Mouse (Mus musculus) thymus, adult 2 months (tissue): ENCODE results near the gene Zyg11b. TPM values are rescaled to one million over a fixed set of nuclear protein-coding genes. Genes with fewer than 3 reads are reported as not detected.

ENCODE experiments used
- DNase-seq: peaks from one replicate; pipeline ENCODE4 v3.0.0; 2021
- H3K27ac ChIP-seq: fragments of 200-500 bp; 2 replicates; pipeline ENCODE4 v1.5.1; 2012; ENCODE audit warnings: low read length, control low read depth; ENCODE audit not compliant: control insufficient read depth, insufficient read depth
- H3K27me3 ChIP-seq: fragments of 200-500 bp; 2 replicates; pipeline ENCODE4 v1.6.1; 2012; ENCODE audit warnings: mild to moderate bottlenecking, low read length, moderate library complexity, mixed read lengths; ENCODE audit not compliant: control insufficient read depth, insufficient read depth
- H3K36me3 ChIP-seq: fragments of 200-500 bp; 2 replicates; pipeline ENCODE4 v1.6.1; 2012; ENCODE audit warnings: mild to moderate bottlenecking, low read length, moderate library complexity; ENCODE audit not compliant: control insufficient read depth, insufficient read depth
- H3K4me1 ChIP-seq: fragments of 200-500 bp; replicated peaks from 2 replicates; pipeline ENCODE4 v1.6.1; 2012; ENCODE audit warnings: low read length; ENCODE audit not compliant: control insufficient read depth, insufficient read depth
- H3K4me3 ChIP-seq: fragments of 200-500 bp; 2 replicates; pipeline ENCODE4 v1.5.1; 2012; ENCODE audit warnings: mild to moderate bottlenecking, low read length, control low read depth, moderate library complexity; ENCODE audit not compliant: control insufficient read depth, insufficient read depth
- CTCF ChIP-seq: fragments of 200-500 bp; IDR thresholded peaks from 2 replicates; pipeline ENCODE4 v1.5.1; 2012; ENCODE audit warnings: mild to moderate bottlenecking, control low read depth, low read length, moderate library complexity, borderline replicate concordance; ENCODE audit not compliant: control insufficient read depth, poor library complexity, insufficient read depth; ENCODE audit errors: extremely low read depth
- POLR2A ChIP-seq: fragments of 200-500 bp; IDR thresholded peaks from 2 replicates; pipeline ENCODE4 v1.6.1; 2012; ENCODE audit warnings: mild to moderate bottlenecking, low read length, control low read depth, moderate library complexity; ENCODE audit not compliant: control insufficient read depth, poor library complexity, insufficient read depth; ENCODE audit errors: extremely low read depth
- WGBS: fragments of 180-500 bp; shearing (Covaris S2); methylation state at CpG from one replicate; pipeline ENCODE4 v1.1.7; 2018; 5-methylcytosine and 5-hydroxymethylcytosine counted together
- polyA plus RNA-seq: library from polyadenylated mRNA; depleted of rRNA; stranded (reverse); fragments of >200 nt; gene quantifications from 2 replicates; pipeline ENCODE4 v1.2.3, GENCODE M21; 2012

The Zyg11b gene
- polyA plus RNA-seq, 1 experiment = 18.7 TPM

DNA sequence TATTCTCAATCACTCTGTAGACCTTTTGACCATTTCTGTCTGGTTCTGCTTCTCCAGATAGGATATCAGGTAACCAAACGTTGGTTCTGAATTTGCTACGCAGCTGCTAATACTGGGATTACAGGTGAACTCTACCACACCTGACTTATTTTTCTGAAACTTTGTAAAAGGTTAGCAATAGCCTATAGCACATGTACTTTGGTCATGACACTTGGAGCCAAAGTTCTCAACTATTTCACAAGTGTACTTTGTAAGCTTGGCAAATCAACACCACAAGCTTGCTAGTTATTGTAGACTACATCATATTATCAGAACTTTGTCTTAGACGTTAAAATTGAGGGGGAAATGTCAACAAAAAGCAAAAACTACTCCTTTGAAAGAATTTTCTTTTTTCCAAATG is 67.2 kb downstream of the Zyg11b start:
- H3K27me3 ChIP-seq = no peaks in the 10 kb centered on the region
- H3K4me3 ChIP-seq = no peak overlapping the region
- no peaks in the 10 kb centered on the region for H3K4me1 ChIP-seq
- H3K27ac ChIP-seq = no peak overlapping the region
- TF ChIP-seq CTCF (no peak), POLR2A (no peak)
- WGBS = 93% methylated on average over 3 of the region's 3 CpGs
- no peak for DNase-seq
- peaks cover 42% of the 10 kb centered on the region for H3K36me3 ChIP-seq

DNA sequence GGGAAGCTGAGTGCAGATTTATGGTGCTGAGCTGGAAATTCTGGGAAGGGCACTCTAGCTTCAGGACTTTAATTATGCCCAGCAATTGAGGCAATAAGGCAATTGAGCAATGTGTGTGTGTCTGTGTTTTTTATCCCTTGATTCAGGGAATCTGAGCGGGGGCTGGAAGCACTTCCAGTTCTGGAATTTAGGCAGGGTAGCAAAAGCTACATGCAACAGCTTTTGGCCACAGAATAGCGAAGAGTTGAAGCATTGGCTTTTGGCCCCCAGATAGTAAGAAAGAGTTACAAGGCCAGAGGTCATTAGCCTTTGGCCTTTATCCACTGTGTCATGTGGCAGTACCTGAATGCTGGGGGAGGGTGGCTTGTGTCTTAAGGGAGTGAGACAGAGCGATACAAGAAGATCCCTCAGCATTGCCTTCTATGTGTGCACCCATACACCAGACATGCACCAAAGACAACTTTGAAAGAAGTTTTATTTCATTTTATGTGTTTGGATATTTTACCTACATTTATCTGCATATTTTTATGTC is 75.5 kb downstream of the Zyg11b start:
- TF ChIP-seq POLR2A (no peak), CTCF (no peak)
- Histone ChIP-seq H3K36me3 (no peaks in the 10 kb centered on the region), H3K4me1 (no peaks in the 10 kb centered on the region), H3K27ac (no peak overlapping the region), H3K27me3 (no peaks in the 10 kb centered on the region), H3K4me3 (no peak overlapping the region)
- no peak for DNase-seq
- WGBS = 98% methylated on average over 3 of the region's 3 CpGs

DNA sequence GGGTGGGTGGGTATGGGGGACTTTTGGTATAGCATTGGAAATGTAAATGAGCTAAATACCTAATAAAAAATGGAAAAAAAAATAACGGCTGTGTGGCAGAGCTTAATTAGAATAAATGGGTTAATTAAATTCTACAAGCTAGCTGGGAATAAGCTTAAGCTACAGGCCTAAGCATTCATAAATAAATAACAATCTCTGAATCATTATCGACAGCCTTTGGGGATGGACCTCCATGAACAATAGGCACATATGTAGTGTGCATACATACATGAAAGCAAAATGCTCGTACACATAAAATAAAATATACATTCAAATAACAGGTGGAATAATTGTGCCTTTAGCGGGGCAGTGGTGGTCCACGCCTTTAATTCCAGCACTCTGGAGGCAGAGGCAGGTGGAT is 78.4 kb downstream of the Zyg11b start:
- Histone ChIP-seq H3K36me3 (no peaks in the 10 kb centered on the region), H3K4me3 (no peak overlapping the region), H3K27ac (no peak overlapping the region), H3K27me3 (peaks cover 4% of the 10 kb centered on the region; the same call in 1 of the 2 replicates), H3K4me1 (no peaks in the 10 kb centered on the region; the same call in 1 of the 2 replicates)
- no peak for DNase-seq
- TF ChIP-seq CTCF (no peak), POLR2A (no peak)
- WGBS = 95% methylated on average over 5 of the region's 5 CpGs

DNA sequence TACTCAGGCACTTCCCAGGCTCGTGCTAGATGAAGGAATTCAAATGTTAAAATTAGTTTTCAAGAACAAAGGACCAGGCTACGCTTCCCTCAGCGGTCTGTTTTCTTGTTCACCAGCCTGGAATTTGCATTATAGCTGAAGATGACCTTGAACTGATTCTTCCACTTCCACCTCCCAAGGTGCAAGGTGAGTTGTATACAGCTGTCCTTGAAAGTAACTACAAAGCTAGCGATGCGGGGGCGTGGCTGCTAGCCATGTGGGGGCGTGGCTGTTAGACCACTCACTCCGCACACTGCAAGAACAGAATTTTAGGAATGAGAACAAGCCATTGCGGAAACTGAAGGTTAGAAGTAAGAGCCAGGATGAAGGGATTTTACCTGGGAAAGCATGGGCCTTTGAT is 81.9 kb downstream of the Zyg11b start:
- no peak overlapping the region for H3K27ac ChIP-seq

DNA sequence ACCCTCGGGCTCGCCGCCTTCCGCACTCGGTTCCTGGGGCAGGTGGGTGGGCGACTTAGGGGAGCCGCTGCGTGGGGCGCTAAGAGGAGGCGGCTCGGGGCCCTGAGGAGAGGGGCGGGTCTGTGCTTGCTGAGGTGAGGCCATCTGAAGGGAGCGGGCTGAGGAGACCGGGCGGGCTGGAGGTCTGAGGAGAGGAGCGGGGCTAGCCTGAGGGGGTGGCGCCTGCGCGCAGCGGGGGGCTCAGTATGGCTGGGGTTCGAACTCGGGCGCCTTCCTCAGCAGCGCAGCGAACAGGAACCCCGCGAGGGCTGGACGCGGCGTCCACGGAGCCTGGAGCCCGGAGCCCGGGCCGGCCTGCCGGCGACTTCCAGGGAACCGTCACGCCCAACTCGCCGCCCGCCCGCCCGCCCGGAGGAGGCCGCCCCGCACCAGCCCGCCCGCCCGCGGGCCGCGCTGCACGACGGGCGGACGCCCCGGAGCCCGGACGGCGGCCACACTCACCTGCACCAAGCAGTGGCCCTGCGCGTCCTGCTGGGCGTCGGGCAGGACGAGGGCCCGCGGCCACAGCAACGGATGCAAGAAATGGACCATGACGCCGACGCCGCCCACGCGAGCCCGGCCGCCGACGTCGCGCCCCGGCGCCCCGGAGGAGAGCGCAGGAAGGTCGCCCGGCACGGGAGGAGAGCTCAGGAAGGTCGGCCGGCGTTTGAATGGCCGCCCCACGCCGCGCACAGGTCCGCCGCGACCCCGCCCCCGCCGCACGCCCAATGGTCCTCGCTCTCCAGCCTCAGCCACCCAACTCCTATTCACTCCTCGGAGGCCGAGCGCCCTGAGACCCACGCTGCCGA is 83.3 kb downstream of the Zyg11b start, which contains the start of gene Zyg11a:
Zyg11a (minus strand) TSS at position 717 of the 848 bp plus-strand sequence.
- H3K4me1 ChIP-seq = no peaks in the 10 kb centered on the region; the same call in 1 of the 2 replicates
- DNase-seq = no peak
- H3K27me3 ChIP-seq = peaks cover 4% of the 10 kb centered on the region; the same call in 1 of the 2 replicates
- peak within 1 kb of the TSS; percentile 27 for H3K4me3 ChIP-seq
- no peak for TF ChIP-seq POLR2A
- no peak for TF ChIP-seq CTCF
- WGBS = 7% methylated on average over 107 of the region's 107 CpGs
- H3K27ac ChIP-seq = no peak within 1 kb of the TSS
- H3K36me3 ChIP-seq = no peaks in the 10 kb centered on the region

More for the DNA sequence above, 81.9 kb downstream of the Zyg11b start:
- no peak for DNase-seq
- Histone ChIP-seq H3K27me3 (peaks cover 4% of the 10 kb centered on the region; the same call in 1 of the 2 replicates), H3K4me1 (no peaks in the 10 kb centered on the region; the same call in 1 of the 2 replicates), H3K4me3 (no peak overlapping the region), H3K36me3 (no peaks in the 10 kb centered on the region)
- TF ChIP-seq CTCF (no peak), POLR2A (no peak)
- 60% methylated on average over 9 of the region's 9 CpGs for WGBS

DNA sequence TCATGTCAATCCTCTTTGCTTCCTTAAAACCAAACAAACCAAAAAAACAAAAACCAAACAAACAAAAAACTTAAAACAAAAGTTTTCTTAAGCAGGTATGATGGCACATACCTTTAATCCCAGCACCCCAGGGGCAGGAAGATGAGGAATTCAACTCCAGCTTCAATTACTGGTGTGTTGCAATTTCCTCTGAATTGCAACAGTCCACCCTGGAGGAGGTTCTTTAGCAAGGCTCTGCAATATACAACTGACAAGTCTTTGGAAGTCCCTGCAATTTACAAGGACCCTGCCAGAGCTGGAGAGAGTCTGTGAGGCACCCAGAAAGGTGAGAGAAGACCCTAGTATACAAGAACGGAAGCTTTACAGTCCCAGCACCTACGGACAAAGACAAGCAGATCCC is 87.9 kb downstream of the Zyg11b start:
- DNase-seq = no peak
- H3K27ac ChIP-seq = no peak overlapping the region
- WGBS = 98% methylated on average over 2 of the region's 2 CpGs

More for the DNA sequence above, 87.9 kb downstream of the Zyg11b start:
- no peak for TF ChIP-seq POLR2A
- H3K36me3 ChIP-seq = no peaks in the 10 kb centered on the region
- no peaks in the 10 kb centered on the region; the same call in 1 of the 2 replicates for H3K4me1 ChIP-seq
- no peak overlapping the region for H3K4me3 ChIP-seq
- H3K27me3 ChIP-seq = peaks cover 4% of the 10 kb centered on the region; the same call in 1 of the 2 replicates
